Mouse (Mus musculus): ENCODE measurements around the gene Cxcr5.

Gene Cxcr5

DNA sequence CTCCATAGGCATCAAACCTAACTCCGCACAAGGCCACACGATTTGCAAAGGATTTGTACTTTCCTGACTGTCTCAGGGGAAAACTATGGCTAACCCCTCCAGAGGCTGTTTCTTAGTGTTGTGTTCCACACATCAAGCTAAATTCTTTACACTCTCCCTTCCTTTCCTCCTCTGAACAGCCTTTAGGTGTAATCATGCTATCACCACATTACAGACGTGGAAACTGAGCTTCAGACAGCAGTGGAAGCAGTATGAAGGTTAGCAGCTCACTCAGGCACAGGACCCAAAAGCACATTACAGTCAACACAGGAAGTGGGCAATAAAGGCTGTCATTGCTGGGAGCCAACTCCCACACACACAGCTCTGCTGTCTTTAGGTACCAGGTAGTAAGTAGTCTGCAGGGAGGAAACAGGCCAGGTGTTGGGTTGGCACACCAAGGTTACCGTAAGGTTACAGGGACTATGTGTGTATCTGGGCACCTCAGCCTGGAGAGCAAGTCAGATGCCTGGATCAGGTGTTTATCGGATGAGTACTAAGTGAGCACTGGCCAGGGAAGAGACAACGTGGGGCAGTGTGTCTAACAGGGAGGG, 28.6 kb downstream of the Cxcr5 start:
- peak; percentile 34 to 38 for DNase-seq

DNA sequence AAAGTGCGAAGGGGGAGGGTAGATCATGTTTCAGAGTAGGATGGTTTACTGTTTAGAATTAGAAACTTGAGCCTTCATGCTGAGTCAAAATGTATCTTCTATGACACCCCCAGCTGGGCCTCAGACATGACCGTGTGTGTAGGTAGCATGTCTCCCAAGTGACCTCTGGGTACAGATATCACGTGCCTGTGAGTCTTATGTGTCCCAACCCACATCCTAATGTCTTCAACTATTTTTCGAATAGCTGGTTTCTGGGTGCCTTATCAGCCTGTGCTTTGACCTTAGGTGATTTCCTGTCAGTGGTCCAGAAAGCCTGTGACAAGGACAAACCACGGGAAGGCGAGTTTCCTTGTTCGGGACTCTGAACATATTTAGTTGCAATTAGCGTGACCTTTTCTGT, 33.3 kb downstream of the Cxcr5 start:
- DNase-seq: no peak

DNA sequence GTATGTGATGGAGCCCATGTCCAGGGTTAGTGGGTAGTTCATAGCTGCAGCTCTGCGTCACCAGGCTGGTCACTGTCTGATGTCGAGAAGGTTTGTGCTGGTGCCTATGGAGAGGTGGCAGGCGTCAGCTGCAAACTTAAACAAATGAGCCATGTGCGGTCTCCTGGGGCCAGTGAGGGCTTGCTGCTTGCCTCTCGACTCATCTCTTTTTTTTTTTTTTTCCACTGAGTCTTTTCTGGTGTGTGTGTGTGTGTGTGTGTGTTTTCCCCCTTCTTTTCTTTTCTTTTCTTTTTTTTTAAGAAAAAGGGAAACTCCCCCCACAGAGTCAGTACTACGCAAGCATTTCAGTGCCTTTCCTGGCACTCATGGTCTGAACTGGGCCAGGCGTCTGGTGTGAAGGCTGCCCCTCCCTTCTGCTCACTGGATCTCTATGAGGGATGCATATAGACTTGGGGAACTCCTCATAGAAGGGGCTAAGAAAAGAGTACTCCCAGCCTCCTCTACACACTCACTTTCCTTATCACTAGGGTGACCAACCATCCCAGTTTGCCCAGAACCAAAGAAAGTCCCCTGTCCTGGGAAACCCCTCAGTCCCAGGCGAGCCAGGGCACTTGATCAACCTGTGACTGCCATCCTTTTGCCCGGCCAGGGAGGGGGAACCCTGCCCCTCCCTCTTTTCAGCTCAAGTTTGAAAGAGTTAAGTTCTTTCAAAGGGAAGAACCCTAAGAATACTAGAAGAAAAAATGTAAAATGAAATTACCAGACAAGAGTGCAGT, 35.2 kb downstream of the Cxcr5 start:
- DNase-seq: peak; percentile 69 to 81

DNA sequence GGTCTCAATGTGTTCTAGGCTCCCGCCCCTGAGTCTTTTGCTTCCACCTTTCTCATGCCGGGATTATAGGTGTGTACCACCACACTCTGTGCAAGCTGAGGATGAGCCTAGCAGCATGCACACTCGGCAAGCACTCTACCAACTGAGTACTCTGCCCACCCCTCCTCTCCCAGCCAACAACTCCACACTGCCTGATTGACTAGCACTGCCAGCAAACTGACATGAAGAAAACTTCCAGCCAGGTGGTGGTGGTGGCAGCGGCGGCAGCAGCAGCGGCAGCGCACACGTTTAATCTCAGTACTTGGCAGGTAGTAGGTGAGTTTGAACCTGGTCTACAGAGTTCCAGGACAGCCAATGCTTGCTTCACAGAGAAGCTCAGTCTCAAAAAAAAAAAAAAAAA, 36.1 kb downstream of the Cxcr5 start:
- DNase-seq: peak in 1 of 2 experiments; percentile 28

DNA sequence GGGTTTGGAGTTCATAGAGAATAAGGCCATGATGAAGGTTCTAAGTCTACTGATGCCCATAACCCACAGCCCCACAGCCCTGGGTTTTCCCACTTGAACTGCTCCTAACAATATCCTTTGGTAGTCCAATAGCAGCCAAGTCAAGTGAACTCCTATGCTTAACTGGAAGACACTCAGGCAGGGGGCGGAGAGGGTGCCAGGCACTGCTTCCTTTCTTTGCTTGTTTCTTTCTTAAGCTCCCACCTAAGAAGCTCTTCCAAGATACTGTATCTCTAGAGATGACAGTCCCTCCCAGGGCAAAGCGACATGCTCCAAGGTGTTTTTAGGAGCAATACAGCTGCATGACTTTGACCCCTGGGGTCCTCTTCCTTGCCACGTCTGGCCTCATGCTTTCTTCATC, 36.7 kb downstream of the Cxcr5 start:
- DNase-seq: no peak

DNA sequence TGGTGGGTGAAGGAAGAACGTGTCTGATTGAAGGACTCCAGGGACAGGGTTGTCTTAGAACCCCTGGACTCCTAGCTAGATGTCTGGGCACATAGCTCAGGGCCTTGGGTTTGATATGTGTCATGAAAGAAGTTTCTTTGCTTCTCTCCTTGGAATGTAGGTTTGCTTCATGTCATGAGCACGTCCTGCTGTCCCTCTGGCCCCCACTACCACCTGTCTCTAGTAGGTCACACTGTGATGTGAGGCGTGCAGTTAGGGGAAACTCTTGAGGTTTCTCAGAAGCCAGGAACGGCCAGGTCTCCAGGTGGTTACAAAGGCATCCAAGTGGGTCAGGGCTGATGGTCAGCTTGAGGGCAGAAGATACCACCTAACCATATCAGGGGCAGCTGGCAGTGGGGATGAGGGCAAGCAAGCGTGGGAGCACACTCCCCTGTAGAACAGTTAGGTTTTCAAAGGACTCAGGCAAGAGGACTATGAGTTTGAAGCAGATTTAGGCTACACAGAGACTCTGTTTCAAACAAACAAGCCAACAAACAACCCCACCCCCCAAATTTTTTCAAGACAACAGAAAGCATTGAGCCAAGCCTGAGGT, 37.3 kb downstream of the Cxcr5 start:
- DNase-seq: peak in 1 of 2 experiments; percentile 40

DNA sequence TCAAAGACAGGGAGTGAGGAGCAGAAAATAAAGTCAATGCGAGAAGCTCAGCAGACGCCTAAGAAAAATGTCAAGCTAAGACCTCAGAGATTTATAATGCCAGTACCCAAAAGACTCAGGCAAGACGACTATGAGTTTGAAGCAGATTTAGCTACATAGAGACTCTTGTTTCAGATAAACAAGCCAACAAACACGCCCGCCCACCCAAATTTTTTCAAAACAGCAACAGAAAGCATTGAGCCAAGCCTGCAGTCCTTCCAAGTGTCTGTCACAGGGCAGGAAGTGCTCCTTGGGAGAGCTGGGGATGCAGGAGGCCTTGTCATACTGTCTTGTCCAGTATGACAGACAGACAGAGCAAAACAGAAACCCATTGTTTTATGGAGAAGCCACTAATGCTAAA, 38.0 kb downstream of the Cxcr5 start:
- DNase-seq: no peak

DNA sequence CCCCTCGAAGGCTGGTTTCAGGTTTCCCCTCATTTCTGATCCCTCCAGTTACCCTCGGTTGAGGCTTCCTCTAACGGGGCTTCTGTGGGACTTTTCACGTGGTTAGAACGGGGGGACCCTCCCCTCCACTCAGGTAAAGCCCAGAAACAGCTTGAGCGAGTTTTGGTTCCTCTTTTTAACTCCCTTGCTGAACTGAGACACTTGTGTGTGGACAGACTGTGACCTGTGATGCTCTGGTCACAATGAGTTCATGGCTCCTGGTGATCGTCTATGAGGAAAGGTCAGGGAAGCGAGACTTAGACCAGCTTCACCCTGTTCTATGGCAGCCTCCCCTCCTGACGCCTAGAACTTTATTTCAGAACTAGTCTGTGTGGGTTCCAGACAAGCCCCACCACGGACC, 39.8 kb downstream of the Cxcr5 start:
- peak; percentile 55 to 62 for DNase-seq

DNA sequence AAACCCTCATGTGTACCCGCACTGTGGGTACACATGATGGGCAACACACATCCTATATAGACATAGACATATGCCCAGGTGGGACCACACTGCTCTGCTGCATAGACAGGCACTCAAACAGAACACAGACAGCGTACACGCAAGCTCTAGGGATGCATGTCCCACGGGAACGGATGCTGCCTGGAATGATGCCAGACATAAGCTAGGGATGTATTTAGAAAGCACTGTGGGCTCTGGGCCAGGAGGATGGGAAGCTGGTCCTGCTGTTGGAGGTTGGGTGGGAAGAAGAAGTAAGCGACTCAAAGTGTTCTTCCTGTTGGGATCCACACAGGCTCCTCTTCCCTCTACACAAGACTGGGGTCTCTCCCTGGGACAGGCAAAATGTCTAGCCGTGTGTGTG, 43.6 kb downstream of the Cxcr5 start:
- peak in 1 of 2 experiments; percentile 12 for DNase-seq

DNA sequence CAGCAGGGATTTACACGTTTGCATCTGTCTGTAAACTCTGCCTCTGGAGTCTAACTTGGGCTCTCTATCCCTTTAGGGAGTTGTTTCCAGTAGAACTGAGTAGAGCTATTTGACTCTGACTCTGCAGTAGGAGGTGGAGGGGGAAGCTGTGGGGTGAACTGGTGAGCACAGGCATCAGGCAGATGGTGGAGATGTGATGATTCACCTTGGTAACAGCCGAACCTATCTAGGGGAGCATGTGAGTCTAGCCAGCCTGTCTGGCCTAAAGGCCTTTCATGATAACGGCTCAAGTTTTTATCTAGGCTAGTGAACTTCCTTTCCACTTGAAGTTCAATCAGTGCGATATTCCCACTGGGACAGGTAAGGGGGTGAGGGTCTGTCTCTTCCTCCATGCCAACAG, 44.3 kb downstream of the Cxcr5 start:
- peak in 1 of 2 experiments; percentile 15 for DNase-seq

DNA sequence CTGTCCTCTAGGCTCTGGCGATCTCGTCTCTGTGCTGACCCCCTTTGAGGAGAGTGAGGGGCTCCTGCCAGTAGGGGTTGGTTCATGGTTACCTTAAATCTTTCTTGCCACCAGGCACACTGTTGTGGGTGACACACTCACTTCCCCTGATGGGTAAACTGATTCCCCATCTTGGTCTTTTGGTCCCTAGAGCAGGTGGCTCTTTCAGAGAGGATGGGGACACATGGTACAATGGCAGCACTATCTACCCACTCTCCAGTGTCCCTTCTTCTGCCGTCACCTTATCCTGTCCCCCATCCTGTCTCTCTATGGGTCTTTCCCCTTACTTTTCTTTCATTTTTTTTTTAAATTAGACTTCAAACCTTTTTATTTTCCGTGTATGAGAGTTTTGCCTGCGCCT, 45.8 kb downstream of the Cxcr5 start:
- no peak for DNase-seq

DNA sequence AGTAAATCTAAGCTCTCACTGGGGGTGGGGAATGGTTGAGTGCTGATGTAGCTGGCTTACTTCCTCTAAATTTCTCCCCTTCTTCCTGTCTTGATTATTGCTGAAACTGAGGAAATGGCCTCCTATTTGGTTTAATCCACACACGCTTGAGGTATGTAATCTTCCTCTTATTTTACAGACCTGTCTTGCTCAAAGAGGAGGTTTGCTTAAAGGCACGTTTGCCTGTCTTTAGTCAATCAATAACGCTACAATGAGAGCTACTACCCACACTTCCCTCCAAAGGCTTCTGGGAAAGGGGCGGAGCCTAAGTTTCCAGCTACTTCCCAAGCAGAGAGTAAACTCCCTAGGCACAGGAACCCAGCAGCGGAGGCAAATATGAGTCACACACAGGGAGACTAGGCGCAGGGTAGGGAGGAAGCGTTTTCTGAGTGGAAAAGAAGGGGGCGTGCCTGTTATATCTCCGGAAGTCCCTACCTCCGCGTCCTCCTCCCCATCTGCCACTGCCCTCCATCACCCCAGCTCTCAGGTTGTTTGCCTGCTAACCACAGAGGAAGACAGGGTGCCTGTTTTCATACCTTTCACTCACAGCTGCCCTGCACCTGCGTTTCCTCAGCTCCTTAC, 46.4 kb downstream of the Cxcr5 start:
- DNase-seq: peak; percentile 63 to 79

DNA sequence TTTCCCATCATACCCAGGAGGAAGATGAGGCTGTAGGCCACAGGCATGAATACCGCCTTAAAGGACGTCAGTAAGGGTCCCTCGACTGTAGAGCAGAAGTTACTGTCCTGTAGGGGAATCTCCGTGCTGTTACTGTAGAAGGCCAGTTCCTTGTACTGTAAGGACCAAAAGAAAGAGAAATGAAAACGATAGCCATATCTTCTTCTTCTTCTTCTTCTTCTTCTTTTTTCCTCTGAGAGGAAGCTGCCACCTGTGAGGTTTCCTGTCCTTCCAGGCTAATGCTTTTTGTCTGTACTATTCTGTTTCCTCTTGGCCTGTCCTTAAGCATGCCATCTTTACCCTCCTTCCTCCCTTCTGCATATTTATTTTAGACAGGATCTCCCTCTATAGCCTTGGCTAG, 47.5 kb downstream of the Cxcr5 start:
- DNase-seq: no peak

DNA sequence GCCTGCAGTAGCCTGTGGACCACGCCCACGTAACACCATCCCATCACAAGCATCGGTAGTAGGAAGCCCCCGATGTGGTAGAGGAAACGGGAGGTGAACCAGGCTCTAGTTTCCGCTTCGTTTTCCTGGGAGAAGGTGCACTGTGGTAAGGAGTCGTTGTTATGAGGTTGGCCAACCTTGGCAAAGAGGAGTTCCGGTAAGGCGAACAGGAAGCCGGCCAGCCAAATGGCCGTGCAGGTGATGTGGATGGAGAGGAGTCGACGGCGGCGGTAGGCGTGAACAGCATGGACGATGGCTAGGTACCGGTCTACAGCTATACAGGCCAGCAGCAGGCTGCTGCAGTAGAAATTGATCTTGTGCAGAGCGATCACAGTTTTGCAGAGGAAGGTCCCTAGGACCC, 48.1 kb downstream of the Cxcr5 start:
- DNase-seq: no peak

DNA sequence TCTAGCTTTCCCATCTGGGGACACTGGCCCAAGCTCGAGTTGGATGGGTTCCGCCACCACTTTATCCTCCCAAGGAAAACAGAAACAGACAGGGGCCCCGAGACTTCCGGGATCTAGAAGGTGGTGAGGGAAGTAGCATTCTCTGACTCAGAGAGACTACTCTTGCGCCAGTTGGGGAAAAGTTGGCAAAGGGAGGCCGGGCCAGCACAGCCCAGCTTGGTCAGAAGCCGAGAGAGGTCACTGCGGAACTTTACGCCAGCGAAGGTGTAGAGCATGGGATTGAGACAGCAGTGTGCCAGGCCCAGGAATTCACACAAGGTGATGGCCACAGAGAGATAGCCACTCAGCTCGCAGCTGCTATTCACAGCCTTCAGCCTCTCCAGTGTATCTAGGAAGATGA, 48.6 kb downstream of the Cxcr5 start:
- peak in 1 of 2 experiments; percentile 16 for DNase-seq

DNA sequence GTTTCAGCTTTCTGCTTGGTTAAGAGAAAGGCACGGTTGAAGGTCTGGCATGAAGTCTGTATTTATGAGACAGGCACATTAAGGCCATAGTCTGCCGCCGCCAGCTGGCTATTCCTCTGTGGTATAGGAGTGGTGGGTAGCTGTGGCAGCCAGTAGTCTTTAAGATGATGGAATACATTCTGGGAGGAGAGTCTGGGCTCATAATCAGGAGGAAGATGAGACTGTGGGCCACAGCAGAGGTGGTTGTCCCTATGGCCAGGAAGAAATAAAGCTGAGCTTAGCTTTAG, 49.0 kb downstream of the Cxcr5 start:
- DNase-seq: no peak

DNA sequence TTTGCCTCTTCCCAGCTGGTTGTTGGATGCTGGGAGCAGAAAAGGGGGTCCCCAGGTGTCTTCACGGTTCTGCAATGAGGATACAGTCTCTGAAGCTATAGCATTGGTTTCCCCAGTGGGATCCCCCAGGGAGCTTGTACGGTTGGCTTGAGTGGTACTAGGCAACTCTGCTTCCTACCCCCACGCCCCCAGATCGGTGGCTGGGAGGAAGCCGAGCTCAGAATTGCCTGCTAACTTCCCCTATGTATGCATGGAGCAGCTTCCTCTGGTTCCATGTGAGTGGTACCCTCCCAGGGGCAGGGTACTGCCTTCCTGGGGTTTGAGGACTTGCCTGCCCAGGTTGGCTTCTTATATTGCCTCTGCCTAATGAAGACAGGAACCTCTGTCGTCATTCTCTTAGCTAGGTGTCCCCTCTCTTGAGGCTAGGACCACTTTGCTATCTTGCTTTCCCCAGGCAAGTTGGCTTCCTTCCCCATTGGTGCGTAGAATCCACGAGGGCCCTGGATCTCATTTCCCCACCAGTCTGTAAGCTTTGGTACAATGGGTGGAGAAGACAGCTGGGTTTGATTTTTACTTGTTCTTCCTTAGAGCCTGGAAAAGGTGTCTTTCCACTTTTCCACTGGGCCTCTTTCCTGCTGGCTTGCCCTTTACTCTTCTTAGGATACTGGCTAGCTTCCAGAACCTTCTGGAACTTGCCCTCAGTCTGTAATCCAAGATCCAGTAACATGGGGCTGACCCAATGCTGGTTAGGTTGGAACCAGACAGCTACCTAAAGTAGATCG, 49.6 kb downstream of the Cxcr5 start:
- DNase-seq: peak; percentile 72 to 80

DNA sequence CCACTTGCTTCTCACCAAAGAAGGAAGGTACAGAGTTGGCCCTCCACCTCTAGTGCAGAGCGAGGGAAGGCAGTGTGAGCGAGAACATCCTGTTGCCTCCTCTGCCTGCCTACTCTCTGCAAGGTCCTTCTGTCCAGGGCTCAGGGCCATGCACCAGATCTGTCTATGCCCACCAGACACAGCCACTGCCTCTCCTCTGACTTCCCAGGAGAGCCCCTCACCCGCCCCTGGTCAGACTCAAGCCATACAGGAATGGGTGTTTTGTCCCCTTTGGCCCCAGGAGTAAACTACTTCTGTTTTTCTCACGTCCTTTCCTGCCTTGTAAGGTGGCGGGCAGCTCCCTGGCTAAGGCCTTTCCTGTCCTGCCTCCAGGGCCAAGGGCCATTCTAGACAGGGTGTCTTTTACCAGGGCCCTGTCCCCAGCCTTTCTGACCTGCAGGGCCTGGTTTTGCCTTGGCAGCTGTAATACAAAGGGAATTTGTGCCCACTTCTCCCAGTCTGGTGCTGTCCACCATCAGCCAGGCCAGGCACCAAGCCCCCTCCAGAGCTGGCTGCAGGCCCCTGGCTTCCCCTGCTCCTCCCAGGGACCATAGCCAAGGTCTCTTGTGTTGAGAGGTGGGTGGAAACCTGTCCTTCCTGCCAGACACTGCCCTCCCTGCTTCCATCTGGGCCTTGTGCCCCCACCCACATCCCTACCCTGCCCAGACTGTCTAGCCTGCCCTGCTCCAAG, 50.6 kb downstream of the Cxcr5 start:
- peak in 1 of 2 experiments; percentile 50 for DNase-seq

DNA sequence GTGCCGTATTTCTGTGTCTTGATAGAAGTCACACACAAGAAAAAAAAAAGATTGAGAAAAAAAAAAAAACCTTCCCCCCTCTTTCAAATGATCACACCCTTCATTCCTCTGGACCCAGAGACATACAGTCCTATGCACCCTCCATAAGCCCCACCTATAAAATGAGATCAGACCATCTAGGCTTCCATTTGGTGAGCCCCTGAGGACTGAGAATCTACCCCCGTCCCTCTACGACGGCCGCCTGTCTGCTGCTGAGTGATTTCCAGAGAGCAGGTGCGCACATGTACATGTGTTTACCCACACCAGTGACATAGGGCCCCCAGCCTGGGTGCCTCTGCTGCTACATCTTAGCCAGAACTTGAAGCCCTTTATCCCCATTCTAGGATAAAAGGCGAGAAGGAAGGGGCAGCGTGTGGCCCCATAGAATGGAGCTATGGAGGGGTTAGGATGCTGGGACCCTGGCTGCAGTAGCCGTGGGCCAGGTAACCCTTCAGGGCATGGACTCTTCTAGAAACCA, 51.3 kb downstream of the Cxcr5 start:
- DNase-seq: peak in 1 of 2 experiments; percentile 38

DNA sequence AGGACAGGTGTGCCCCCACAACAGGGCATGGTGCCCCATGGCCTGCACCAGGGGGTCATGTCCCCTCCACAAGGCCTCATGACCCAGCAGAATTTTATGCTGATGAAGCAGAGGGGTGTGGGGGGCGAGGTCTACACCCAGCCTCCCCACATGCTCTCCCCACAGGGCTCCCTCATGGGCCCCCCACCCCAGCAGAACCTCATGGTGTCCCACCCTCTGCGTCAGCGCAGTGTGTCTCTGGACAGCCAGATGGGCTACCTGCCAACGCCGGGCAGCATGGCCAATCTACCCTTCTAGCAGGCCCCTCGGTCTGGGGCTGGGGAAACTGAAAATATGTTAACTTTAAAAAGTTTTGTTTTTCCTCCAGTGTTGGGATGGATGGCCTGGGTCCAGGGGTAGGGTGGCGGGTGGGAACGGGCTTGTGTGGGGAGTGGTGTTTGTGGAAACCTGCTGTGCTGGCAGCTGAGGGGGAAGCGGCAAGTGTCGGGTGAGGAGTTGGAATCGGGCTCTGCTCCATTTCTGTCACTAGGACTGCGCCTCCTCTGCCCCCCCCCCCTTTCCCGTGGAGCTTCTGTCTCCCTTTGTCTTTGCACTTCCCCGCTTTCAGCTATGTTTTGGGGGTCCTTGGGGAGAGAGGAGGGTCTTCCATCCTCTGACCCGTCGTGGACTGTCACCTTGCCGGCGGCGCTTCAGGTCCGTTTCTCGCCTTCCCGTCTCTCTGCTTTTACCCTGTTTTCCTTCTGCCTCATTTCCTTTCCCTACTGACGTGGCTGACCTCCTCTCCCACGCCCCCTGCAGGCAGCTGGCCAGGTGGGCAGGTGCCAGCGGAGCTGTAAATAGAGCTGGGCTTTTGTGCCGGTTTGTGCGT, 52.0 kb downstream of the Cxcr5 start:
- peak; percentile 71 to 82 for DNase-seq

Data from spleen, adult 18-20 months (tissue).